Mouse (Mus musculus) ES-Bruce4 (cell line): ENCODE data around the gene Spag17. TPM values are rescaled to one million over a fixed set of nuclear protein-coding genes. Genes with fewer than 3 reads are reported as not detected.
A peak's percentile ranks its signal among the peaks of the same experiment; 100 is the strongest.

Experiments
- H3K27ac ChIP-seq: 2 replicates; pipeline ENCODE4 v1.5.1; 2012; ENCODE audit warnings: low read length, inconsistent platforms; ENCODE audit not compliant: insufficient read depth
- H3K27me3 ChIP-seq: 2 replicates; pipeline ENCODE4 v1.6.1; 2012; ENCODE audit warnings: mild to moderate bottlenecking, low read length, inconsistent platforms; ENCODE audit not compliant: control insufficient read depth, poor library complexity, insufficient read depth, severe bottlenecking
- H3K36me3 ChIP-seq: 2 replicates; pipeline ENCODE4 v1.6.1; 2012; ENCODE audit warnings: inconsistent platforms, mild to moderate bottlenecking, low read length, moderate library complexity; ENCODE audit not compliant: control insufficient read depth, poor library complexity, insufficient read depth, severe bottlenecking
- H3K4me1 ChIP-seq: one replicate; pipeline ENCODE4 v1.8.1; 2011; ENCODE audit warnings: low read length; ENCODE audit not compliant: control insufficient read depth, insufficient read depth
- H3K4me3 ChIP-seq: 2 replicates; pipeline ENCODE4 v1.5.1; 2011; ENCODE audit warnings: low read depth, mild to moderate bottlenecking, low read length
- H3K9ac ChIP-seq: 2 replicates; pipeline ENCODE4 v1.6.1; 2012; ENCODE audit warnings: low read depth, mild to moderate bottlenecking, inconsistent platforms; ENCODE audit not compliant: poor library complexity, severe bottlenecking
- H3K9me3 ChIP-seq: replicated peaks from 2 replicates; pipeline ENCODE4 v1.6.1; 2012; ENCODE audit warnings: mild to moderate bottlenecking, low read length, inconsistent platforms; ENCODE audit not compliant: control insufficient read depth, poor library complexity, insufficient read depth, severe bottlenecking
- CTCF ChIP-seq: IDR thresholded peaks from one replicate; pipeline ENCODE4 v1.8.1; 2011; ENCODE audit warnings: low read depth, low read length
- EP300 ChIP-seq: IDR thresholded peaks from 2 replicates; pipeline ENCODE4 v1.6.1; 2011; ENCODE audit warnings: low read depth, low read length; ENCODE audit not compliant: insufficient read depth
- POLR2A ChIP-seq: IDR thresholded peaks from one replicate; pipeline ENCODE4 v1.8.1; 2011; ENCODE audit warnings: low read length; ENCODE audit not compliant: insufficient read depth
- polyA plus RNA-seq: library from polyadenylated mRNA; stranded (reverse); fragments of >200 nt; gene quantifications from 2 replicates; pipeline ENCODE4 v1.2.4, GENCODE M21; 2011; ENCODE audit warnings: low read depth; ENCODE audit not compliant: missing spikeins, insufficient read depth, insufficient read length

Gene Spag17
- polyA plus RNA-seq, 1 experiment, result not detected

DNA sequence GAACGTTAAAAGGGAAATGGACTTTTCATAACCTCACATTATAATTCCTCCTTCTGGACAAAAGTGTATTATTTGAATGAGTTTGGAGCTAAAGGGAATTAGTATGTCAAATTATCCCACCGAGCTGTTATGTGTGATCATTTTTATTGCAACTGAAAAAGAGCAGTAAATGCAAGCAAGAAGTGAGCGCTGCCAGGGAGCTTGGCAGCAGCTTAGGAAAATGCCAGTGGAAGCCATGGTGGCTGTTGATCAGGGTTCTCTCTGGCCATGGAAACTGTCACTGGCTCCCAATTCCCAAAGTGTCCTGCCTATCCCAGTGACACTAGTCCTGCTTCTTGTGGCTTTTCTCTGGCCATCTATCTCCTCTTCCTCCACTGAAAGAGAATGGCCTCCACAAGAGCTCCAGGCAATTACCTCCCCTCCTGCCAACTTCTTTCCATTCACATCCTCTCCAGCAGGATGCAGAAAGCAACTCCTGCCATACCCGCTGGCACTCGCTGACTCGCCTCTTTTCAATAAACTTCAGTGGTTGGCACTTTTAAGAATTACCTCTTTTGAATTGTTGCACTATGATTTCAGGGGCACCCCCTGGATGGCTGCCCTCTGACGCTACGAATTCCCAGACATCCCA lies 28.7 kb downstream of the Spag17 start:
- no peak overlapping the region for H3K4me3 ChIP-seq
- H3K9me3 ChIP-seq, result no peaks in the 10 kb centered on the region
- no peaks in the 10 kb centered on the region for H3K27me3 ChIP-seq
- TF ChIP-seq POLR2A, result no peak
- H3K4me1 ChIP-seq, result no peaks in the 10 kb centered on the region
- no peaks in the 10 kb centered on the region for H3K36me3 ChIP-seq
- H3K27ac ChIP-seq, result no peak overlapping the region
- H3K9ac ChIP-seq, result no peak overlapping the region

DNA sequence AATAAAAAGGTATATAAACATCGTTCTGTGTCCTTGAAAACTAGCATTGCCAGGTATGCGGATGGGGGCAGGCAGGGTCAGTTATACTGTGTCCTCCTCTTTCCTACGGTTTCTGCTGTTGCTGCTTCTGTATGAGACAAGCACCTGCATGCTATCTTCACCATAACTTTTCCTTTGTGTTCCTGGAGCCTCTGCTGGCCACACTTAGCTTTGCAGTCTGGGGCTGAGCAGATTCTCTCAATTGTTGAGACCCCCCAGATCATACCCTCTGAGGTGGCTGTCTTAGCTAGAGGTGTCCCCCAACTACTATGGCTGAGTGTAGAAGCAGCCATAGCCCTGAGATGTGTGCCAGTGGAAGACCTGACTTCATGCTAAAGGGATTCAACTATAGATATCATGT lies 37.7 kb downstream of the Spag17 start:
- no peak for TF ChIP-seq POLR2A
- no peak for TF ChIP-seq EP300
- TF ChIP-seq CTCF, result no peak
- Histone ChIP-seq H3K4me3 (no peak overlapping the region), H3K36me3 (no peaks in the 10 kb centered on the region), H3K27ac (no peak overlapping the region), H3K4me1 (no peaks in the 10 kb centered on the region), H3K9ac (no peak overlapping the region), H3K9me3 (no peaks in the 10 kb centered on the region), H3K27me3 (no peaks in the 10 kb centered on the region)

DNA sequence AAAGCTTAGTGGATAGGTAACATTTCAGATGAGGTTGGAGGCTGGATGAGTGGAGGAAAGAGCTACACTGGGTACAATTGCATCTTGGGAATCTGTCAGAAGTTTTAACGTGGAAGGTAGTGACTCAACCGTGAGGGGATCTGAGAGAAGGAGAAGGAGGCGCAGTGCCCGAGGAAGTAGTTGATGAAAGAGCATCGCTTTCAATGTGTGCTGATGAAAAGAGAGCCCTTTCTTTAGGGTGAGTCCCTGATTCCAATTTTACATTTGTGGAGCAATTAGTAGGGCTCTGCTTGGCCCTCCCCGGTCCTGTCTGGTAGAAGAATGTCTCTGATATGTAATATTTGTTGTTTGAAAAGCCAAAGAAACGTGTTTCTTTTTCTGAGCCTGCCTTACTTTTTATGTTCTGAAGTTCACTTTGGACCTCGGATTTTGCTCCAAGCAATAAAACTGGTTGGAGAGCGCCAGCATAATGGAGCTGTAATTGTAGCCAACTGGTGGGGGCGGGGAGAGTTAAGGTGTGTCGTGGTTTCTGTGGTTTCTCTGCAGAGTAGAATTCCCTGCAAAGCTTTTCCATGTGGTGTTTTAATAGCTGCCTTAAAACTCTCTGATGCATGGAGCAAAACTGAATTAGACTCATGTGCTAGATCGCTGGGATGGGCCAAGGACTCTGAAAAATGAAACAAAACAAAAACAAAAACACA lies 45.9 kb downstream of the Spag17 start:
- Histone ChIP-seq H3K36me3 (no peaks in the 10 kb centered on the region), H3K9ac (no peak overlapping the region), H3K27me3 (no peaks in the 10 kb centered on the region), H3K9me3 (no peaks in the 10 kb centered on the region), H3K27ac (no peak overlapping the region), H3K4me1 (no peaks in the 10 kb centered on the region), H3K4me3 (no peak overlapping the region)
- TF ChIP-seq CTCF (no peak), POLR2A (no peak), EP300 (no peak)

DNA sequence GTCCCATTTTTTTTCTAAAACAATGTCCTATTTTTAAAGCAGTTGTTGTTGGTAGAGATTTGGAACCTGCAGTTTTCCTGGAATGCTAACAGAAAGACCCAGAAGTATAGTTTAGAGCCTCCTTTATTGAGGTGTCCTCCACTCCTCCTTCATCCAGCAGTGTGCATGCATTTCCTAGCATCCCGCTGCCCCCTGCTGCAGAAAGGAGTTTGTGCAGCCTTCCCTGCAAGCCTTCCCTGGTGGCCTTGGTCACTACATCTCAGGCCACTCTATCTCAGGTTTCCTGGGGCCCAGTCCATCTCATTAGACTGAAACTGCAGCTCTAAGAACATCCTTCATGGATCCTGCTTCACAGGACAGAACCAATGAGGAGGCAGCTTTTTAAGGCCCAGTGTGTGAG lies 51.0 kb downstream of the Spag17 start:
- TF ChIP-seq EP300 (no peak), CTCF (peak; percentile 66)
- no peak overlapping the region for H3K27ac ChIP-seq
- no peaks in the 10 kb centered on the region for H3K9me3 ChIP-seq

DNA sequence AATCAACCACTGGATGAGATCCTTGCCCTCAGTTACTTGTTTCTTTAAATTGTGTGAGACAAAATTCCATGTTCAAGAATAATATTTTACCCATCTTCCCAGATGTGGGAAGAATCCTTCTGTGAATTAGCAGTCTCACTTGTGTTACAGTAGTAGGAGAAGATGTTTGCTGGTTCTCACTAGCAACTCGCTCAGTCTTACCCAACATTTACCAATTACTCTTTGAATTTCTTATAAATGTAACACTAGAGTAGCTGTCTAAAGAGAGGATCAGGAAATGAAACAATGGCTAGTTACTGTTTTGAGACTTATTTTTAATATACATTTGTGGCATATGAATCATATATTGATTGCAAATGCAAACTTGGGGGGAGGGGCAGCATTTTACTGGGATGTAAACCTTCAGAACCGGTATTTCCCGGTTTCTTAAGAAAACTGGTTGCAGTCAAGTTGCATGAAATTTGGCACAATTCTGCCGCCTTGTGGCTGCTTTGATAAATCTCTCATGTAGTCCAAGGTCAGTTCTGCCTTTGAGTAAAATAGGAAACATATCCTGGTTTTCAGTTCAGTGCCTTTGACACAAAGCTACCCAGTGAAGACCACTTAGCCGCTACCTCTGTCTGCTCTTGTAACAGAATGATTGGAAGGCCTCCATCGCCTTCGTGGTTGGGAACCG lies 53.5 kb downstream of the Spag17 start:
- Histone ChIP-seq H3K4me1 (no peaks in the 10 kb centered on the region), H3K27me3 (no peaks in the 10 kb centered on the region), H3K9ac (no peak overlapping the region), H3K27ac (no peak overlapping the region), H3K36me3 (no peaks in the 10 kb centered on the region), H3K9me3 (no peaks in the 10 kb centered on the region), H3K4me3 (no peak overlapping the region)
- no peak for TF ChIP-seq POLR2A
- no peak for TF ChIP-seq EP300

More for the DNA sequence above, 51.0 kb downstream of the Spag17 start:
- Histone ChIP-seq H3K9ac (no peak overlapping the region), H3K4me1 (no peaks in the 10 kb centered on the region), H3K36me3 (no peaks in the 10 kb centered on the region), H3K4me3 (no peak overlapping the region), H3K27me3 (no peaks in the 10 kb centered on the region)

DNA sequence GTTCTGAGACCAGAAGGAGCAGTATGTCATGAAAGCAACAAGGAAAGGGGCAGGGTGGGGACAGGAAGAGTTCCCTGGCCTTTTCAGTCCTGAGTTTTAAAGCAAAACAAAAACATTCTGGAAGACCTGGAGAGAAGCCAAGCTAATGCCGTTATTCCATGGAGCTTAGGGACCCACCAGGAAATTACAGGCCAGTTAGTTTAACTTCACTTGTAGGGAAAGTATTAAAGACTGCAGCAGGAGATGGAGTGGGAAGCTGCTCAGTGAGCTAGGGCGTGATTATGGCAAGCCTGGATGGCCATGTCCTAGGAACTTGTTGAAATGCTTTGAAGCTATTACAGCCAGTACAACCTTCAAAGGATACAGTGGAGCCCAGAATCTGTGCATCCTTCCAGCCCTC lies 60.0 kb downstream of the Spag17 start:
- Histone ChIP-seq H3K36me3 (no peaks in the 10 kb centered on the region), H3K4me1 (no peaks in the 10 kb centered on the region), H3K9ac (no peak overlapping the region), H3K27me3 (no peaks in the 10 kb centered on the region), H3K9me3 (no peaks in the 10 kb centered on the region), H3K4me3 (no peak overlapping the region), H3K27ac (no peak overlapping the region)
- TF ChIP-seq CTCF (no peak), POLR2A (no peak), EP300 (no peak)
